Mouse (Mus musculus) myocyte (in vitro differentiated cells): ENCODE measurements around the gene Smg9. TPM values are rescaled to one million over a fixed set of nuclear protein-coding genes. Genes with fewer than 3 reads are reported as not detected.

ENCODE experiments used
- H3K27me3 ChIP-seq: one replicate; pipeline ENCODE4 v1.6.1; 2011; ENCODE audit not compliant: control insufficient read depth, insufficient read depth, insufficient read length
- H3K36me3 ChIP-seq: one replicate; pipeline ENCODE4 v1.6.1; 2011; ENCODE audit not compliant: control insufficient read depth, insufficient read depth
- H3K4me2 ChIP-seq: one replicate; pipeline ENCODE4 v1.6.1; 2011; ENCODE audit warnings: low read depth, control low read depth
- H3K4me3 ChIP-seq: one replicate; pipeline ENCODE4 v1.5.1; 2011; ENCODE audit warnings: mild to moderate bottlenecking, control low read depth, moderate library complexity
- H3K79me2 ChIP-seq: one replicate; pipeline ENCODE4 v1.6.1; 2011; ENCODE audit not compliant: control insufficient read depth, insufficient read depth
- H3ac ChIP-seq: one replicate; pipeline ENCODE4 v1.6.1; 2011; ENCODE audit not compliant: control insufficient read depth, insufficient read length
- CEBPB ChIP-seq: IDR thresholded peaks from 2 replicates; pipeline ENCODE4 v1.6.1; 2011; ENCODE audit warnings: mild to moderate bottlenecking, moderate library complexity; ENCODE audit not compliant: poor library complexity, insufficient read depth, severe bottlenecking
- E2F4 ChIP-seq: IDR thresholded peaks from one replicate; pipeline ENCODE4 v1.6.1; 2011; ENCODE audit warnings: mild to moderate bottlenecking, control low read depth, moderate library complexity; ENCODE audit not compliant: insufficient read depth
- MAX ChIP-seq: IDR thresholded peaks from one replicate; pipeline ENCODE4 v1.6.1; 2011; ENCODE audit warnings: low read depth, mild to moderate bottlenecking, control low read depth
- MYOD1 ChIP-seq, 3 experiments: IDR thresholded peaks; one replicate each; pipeline ENCODE4 v1.6.1; 2011; ENCODE audit warnings: control low read depth in 2 of 3, low read depth in 2 of 3, mild to moderate bottlenecking in 2 of 3, moderate library complexity in 1 of 3; ENCODE audit not compliant: insufficient read length in 2 of 3, control insufficient read depth in 1 of 3
- MYOG ChIP-seq, 3 experiments: IDR thresholded peaks; one replicate each; pipeline ENCODE4 v1.6.1; 2011; ENCODE audit warnings: control low read depth in 2 of 3, low read depth in 2 of 3, mild to moderate bottlenecking in 2 of 3; ENCODE audit not compliant: insufficient read length in 2 of 3, control insufficient read depth in 1 of 3, insufficient read depth in 1 of 3
- POLR2A ChIP-seq: IDR thresholded peaks from one replicate; pipeline ENCODE4 v1.6.1; 2011; ENCODE audit warnings: low read depth, mild to moderate bottlenecking, control low read depth, moderate library complexity; ENCODE audit not compliant: insufficient read length
- POLR2AphosphoS2 ChIP-seq: IDR thresholded peaks from one replicate; pipeline ENCODE4 v1.6.1; 2011; ENCODE audit warnings: low read depth, control low read depth; ENCODE audit not compliant: insufficient read length
- REST ChIP-seq: IDR thresholded peaks from one replicate; pipeline ENCODE4 v1.6.1; 2011; ENCODE audit warnings: mild to moderate bottlenecking, control low read depth, moderate library complexity; ENCODE audit not compliant: insufficient read depth, insufficient read length
- SRF ChIP-seq: IDR thresholded peaks from one replicate; pipeline ENCODE4 v1.6.1; 2011; ENCODE audit warnings: low read depth; ENCODE audit not compliant: control insufficient read depth, insufficient read length
- TCF12 ChIP-seq: IDR thresholded peaks from one replicate; pipeline ENCODE4 v1.6.1; 2011; ENCODE audit warnings: mild to moderate bottlenecking, control low read depth; ENCODE audit not compliant: poor library complexity, insufficient read depth, severe bottlenecking
- TCF3 ChIP-seq: IDR thresholded peaks from one replicate; pipeline ENCODE4 v1.6.1; 2011; ENCODE audit warnings: low read depth, control low read depth; ENCODE audit not compliant: insufficient read length
- USF1 ChIP-seq: IDR thresholded peaks from one replicate; pipeline ENCODE4 v1.6.1; 2011; ENCODE audit warnings: low read depth, mild to moderate bottlenecking, control low read depth, moderate library complexity
- polyA plus RNA-seq: library from polyadenylated mRNA; unstranded; fragments of >200 nt; fragmentation: generic; extraction: Trizol; gene quantifications from one replicate; pipeline ENCODE4 v1.2.1, GENCODE M21; 2012; ENCODE audit warnings: missing spikeins

The Smg9 gene
- polyA plus RNA-seq, 1 experiment: 17.4 TPM

DNA sequence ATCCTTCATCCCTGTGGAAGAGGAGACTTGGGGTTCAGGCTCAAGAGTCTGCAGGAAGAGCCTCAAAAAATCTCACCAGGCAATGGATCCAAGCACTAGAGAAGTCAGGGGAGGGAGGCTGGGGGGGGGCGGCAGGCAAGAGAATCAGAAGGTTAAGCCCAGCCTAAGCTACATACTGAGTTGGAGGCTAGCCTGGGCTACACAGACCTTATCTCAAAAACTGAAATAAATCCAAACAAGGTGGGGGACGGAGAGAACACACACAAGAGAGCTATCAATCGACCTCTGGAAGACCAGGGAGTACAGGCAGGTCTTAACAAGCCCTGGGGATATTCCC, 27.6 kb upstream of the Smg9 start:
- Histone ChIP-seq H3K27me3 (no peaks in the 10 kb centered on the region), H3K4me3 (peak overlapping the region; percentile 56), H3K4me2 (peak overlapping the region; percentile 86), H3K79me2 (peaks cover 33% of the 10 kb centered on the region), H3K36me3 (no peaks in the 10 kb centered on the region), H3ac (no peak overlapping the region)
- TF ChIP-seq TCF12 (no peak), MYOG (IDR thresholded peaks at IDR 0.05; ENCODE audit: control insufficient read depth in 1 of 3, insufficient read depth in 1 of 3, insufficient read length in 2 of 3, low read depth in 2 of 3) (no peak), MAX (no peak), POLR2AphosphoS2 (no peak), CEBPB (no peak), REST (no peak), TCF3 (no peak), POLR2A (no peak), SRF (no peak), USF1 (no peak), MYOD1 (IDR thresholded peaks at IDR 0.05; ENCODE audit: control insufficient read depth in 1 of 3, insufficient read length in 2 of 3, low read depth in 2 of 3) (no peak), E2F4 (no peak)

DNA sequence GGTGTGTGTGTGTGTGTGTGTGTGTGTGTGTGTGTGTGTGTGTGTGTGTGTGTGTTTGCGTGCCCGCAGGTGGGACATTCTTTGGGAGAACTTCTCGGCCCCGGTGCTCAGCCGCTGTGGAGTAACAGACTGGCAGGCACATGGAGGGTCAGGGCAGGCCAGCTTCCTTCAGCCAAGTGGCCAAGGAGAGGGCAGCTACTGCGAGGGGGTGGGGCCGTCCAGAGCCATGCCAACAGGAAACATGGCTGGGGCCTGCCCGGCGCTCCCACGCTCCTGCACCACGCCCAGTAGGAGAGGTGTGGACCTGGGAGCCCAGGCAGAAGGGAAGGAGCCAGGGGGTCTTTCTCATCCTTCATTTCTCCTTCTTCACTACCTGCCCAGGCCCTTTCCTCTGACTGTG, 27.1 kb upstream of the Smg9 start:
- Histone ChIP-seq H3K36me3 (no peaks in the 10 kb centered on the region), H3K4me2 (peak overlapping the region; percentile 86), H3K27me3 (no peaks in the 10 kb centered on the region), H3K4me3 (peak overlapping the region; percentile 56), H3ac (no peak overlapping the region), H3K79me2 (peaks cover 33% of the 10 kb centered on the region)
- TF ChIP-seq MYOG (IDR thresholded peaks at IDR 0.05; ENCODE audit: control insufficient read depth in 1 of 3, insufficient read depth in 1 of 3, insufficient read length in 2 of 3, low read depth in 2 of 3) (peak in 1 of 3 experiments; percentile 32), POLR2A (peak; percentile 78), REST (no peak), POLR2AphosphoS2 (peak; percentile 66)

DNA sequence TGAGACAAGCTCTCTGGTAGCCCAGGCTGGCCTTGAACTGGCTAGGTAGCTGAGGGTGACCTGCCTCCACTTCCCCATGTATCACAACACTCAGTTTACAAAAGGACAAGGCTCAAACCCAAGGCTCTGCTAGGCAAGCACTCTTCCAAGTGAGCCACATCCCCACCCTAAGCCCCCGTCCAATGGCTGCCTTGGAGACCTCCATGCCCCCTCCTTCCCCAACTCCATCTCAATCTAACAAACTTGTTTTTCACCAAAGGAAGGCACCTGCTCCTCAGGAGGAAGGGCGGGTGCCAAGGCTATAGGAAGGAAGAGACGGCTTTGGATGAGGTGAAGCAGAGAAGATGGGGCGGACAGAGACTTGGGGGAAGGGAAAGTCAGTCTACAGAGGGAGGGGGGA, 26.6 kb upstream of the Smg9 start:
- Histone ChIP-seq H3K27me3 (no peaks in the 10 kb centered on the region), H3K4me2 (peak overlapping the region; percentile 86), H3ac (no peak overlapping the region), H3K36me3 (no peaks in the 10 kb centered on the region), H3K79me2 (peaks cover 33% of the 10 kb centered on the region), H3K4me3 (peak overlapping the region; percentile 56)
- no peak for TF ChIP-seq TCF3
- TF ChIP-seq MYOD1 (IDR thresholded peaks at IDR 0.05; ENCODE audit: control insufficient read depth in 1 of 3, insufficient read length in 2 of 3, low read depth in 2 of 3): no peak
- TF ChIP-seq E2F4: no peak
- no peak for TF ChIP-seq MYOG (IDR thresholded peaks at IDR 0.05; ENCODE audit: control insufficient read depth in 1 of 3, insufficient read depth in 1 of 3, insufficient read length in 2 of 3, low read depth in 2 of 3)
- TF ChIP-seq POLR2A: no peak
- no peak for TF ChIP-seq MAX
- TF ChIP-seq SRF: no peak
- no peak for TF ChIP-seq CEBPB
- TF ChIP-seq POLR2AphosphoS2: no peak
- no peak for TF ChIP-seq REST
- no peak for TF ChIP-seq TCF12
- TF ChIP-seq USF1: no peak

DNA sequence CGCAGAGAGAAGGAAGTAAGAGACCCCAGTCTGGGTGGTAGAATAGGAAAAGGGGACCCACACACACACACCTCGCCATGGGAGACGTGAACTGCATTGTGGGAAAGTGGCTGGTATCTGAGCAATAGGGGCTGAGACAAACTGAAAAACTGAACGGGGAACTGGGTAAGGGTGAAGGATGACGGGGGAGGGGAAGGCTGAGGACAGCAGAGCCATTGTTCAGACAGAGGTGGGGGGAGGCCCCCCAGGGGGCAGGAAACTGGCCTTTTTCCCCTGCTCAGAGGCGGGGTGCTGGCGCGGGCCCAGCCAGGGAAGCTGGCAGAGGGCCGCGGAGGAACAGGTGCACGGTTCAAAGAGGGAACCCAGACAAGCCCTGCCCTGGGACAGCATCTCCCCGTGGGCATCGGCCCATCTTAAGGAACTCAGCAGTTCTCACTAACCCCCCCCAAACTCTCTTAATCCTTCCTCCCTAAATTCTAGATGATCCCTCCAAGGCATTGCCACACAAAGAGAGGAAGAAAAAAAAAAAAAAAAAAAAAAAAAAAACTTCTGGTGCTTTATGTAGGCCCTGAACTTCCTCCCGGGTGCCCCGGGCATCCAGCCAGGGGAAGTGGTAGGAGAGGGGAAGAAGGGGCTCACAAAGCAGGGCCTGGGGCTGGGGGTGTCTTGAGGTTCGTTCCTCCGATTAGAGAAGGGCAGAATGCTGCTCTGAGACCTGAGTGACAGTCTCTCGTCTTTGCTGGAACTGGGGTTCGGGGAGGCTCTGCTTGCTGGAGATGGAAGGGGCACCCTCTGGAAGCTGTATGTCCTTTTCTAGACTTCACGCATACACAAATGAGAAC, 25.7 kb upstream of the Smg9 start:
- TF ChIP-seq MYOG (IDR thresholded peaks at IDR 0.05; ENCODE audit: control insufficient read depth in 1 of 3, insufficient read depth in 1 of 3, insufficient read length in 2 of 3, low read depth in 2 of 3): peak in 2 of 3 experiments; percentile 15 to 72
- TF ChIP-seq TCF12: no peak
- peak in 2 of 3 experiments; percentile 60 to 67 for TF ChIP-seq MYOD1 (IDR thresholded peaks at IDR 0.05; ENCODE audit: control insufficient read depth in 1 of 3, insufficient read length in 2 of 3, low read depth in 2 of 3)
- no peak for TF ChIP-seq USF1
- Histone ChIP-seq H3K79me2 (peaks cover 33% of the 10 kb centered on the region), H3ac (no peak overlapping the region), H3K4me2 (peak overlapping the region; percentile 50), H3K27me3 (no peaks in the 10 kb centered on the region), H3K4me3 (no peak overlapping the region), H3K36me3 (no peaks in the 10 kb centered on the region)

DNA sequence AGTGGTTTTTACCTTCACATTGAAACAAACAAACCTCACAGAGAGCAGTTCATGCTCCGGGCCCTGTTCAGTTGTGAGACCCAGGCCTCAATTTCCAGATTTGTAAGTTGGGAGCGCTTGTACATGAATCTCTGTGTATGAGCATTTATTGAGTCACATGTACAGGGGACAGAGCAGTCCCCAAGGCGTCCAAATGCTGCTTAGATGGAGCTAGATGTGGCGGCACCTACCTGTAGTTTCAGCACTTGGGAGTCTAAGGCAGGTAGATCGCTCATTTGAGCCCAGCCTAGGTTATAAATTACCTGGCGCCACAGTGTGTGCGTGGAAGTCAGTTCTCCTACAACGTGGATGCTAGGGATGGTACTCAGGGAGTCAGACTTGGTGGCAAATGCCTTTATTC, 23.0 kb upstream of the Smg9 start:
- no peak overlapping the region for H3K4me2 ChIP-seq
- no peak overlapping the region for H3K4me3 ChIP-seq
- peaks cover 25% of the 10 kb centered on the region for H3K79me2 ChIP-seq

More for the DNA sequence above, 23.0 kb upstream of the Smg9 start:
- no peaks in the 10 kb centered on the region for H3K27me3 ChIP-seq
- no peak overlapping the region for H3ac ChIP-seq
- no peak for TF ChIP-seq USF1
- TF ChIP-seq MYOG (IDR thresholded peaks at IDR 0.05; ENCODE audit: control insufficient read depth in 1 of 3, insufficient read depth in 1 of 3, insufficient read length in 2 of 3, low read depth in 2 of 3): no peak
- no peak for TF ChIP-seq MYOD1 (IDR thresholded peaks at IDR 0.05; ENCODE audit: control insufficient read depth in 1 of 3, insufficient read length in 2 of 3, low read depth in 2 of 3)
- TF ChIP-seq TCF3: no peak
- no peak for TF ChIP-seq POLR2AphosphoS2
- no peak for TF ChIP-seq CEBPB
- TF ChIP-seq MAX: no peak
- no peak for TF ChIP-seq REST
- no peak for TF ChIP-seq TCF12
- TF ChIP-seq E2F4: no peak
- H3K36me3 ChIP-seq: no peaks in the 10 kb centered on the region
